Mouse (Mus musculus): ENCODE measurements at regions not wholly inside any gene's neighbourhood (a gene's known extent, or its start where the extent isn't known, plus 50 kb on each side); places are given as distances from the start of the nearest gene placed in this dataset.

- peak; percentile 56 to 85; a peak in 3 of 4 replicates for ATAC-seq (replicated peaks in 1 of 2; ENCODE audit: insufficient read depth in 1 of 2, low FRiP score in 2 of 2, low TSS enrichment in 1 of 2, low read depth in 1 of 2, poor library complexity in 2 of 2, severe bottlenecking in 2 of 2)
Observed at GRCm38 (mm10) chr3:131698070-131698750, 133.6 kb downstream of the Papss1 start.

GRCm38 (mm10) chr3:131703134-131703533, 138.6 kb downstream of the Papss1 start:
- no peak for ATAC-seq (replicated peaks in 1 of 2; ENCODE audit: insufficient read depth in 1 of 2, low FRiP score in 2 of 2, low TSS enrichment in 1 of 2, low read depth in 1 of 2, poor library complexity in 2 of 2, severe bottlenecking in 2 of 2)

GRCm38 (mm10) chr3:131713532-131713931, 149.0 kb downstream of the Papss1 start:
- no peak for ATAC-seq (replicated peaks in 1 of 2; ENCODE audit: insufficient read depth in 1 of 2, low FRiP score in 2 of 2, low TSS enrichment in 1 of 2, low read depth in 1 of 2, poor library complexity in 2 of 2, severe bottlenecking in 2 of 2)

DNA sequence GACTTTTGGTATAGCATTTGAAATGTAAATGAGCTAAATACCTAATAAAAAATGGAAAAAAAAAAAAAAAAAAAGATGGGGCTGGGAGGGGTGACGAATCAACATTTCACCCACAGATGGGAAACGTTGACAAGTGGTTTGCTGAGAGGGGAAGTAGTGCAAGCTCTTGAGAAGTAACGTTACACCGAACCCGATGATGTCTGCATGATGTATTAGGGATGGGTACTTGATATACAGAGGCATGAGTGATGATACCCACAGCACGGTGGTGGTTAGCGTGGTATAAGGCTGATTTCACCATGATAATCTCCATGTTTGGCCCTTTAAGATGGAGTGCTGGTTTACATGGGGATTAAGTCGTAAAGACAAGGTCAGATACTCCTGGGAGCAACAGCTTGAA, 154.2 kb downstream of the Papss1 start:
- ATAC-seq (replicated peaks in 1 of 2; ENCODE audit: insufficient read depth in 1 of 2, low FRiP score in 2 of 2, low TSS enrichment in 1 of 2, low read depth in 1 of 2, poor library complexity in 2 of 2, severe bottlenecking in 2 of 2): no peak

DNA sequence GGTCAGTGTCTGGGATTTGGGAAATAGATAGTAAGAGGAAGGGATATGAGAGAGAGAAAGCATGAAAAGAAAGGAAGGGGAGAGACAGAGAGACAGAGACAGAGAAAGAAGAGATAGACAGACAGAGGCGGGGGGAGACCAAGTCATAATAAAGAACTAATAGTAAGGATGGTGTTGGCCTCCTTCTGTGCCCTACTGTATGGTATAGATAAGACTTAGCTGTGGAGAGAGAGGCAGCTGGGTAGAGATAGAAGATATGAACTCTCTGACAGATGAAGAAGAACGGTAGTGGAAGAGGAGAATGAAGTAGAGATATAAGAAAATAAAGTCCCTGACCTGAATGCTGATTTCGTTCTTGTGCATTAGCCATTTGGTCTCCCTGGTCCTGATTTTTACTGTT, 164.1 kb downstream of the Papss1 start:
- no peak for ATAC-seq (replicated peaks in 1 of 2; ENCODE audit: insufficient read depth in 1 of 2, low FRiP score in 2 of 2, low TSS enrichment in 1 of 2, low read depth in 1 of 2, poor library complexity in 2 of 2, severe bottlenecking in 2 of 2)

GRCm38 (mm10) chr3:131734226-131734625, 169.7 kb downstream of the Papss1 start:
- no peak for ATAC-seq (replicated peaks in 1 of 2; ENCODE audit: insufficient read depth in 1 of 2, low FRiP score in 2 of 2, low TSS enrichment in 1 of 2, low read depth in 1 of 2, poor library complexity in 2 of 2, severe bottlenecking in 2 of 2)

- ATAC-seq (replicated peaks in 1 of 2; ENCODE audit: insufficient read depth in 1 of 2, low FRiP score in 2 of 2, low TSS enrichment in 1 of 2, low read depth in 1 of 2, poor library complexity in 2 of 2, severe bottlenecking in 2 of 2): no peak
Observed at GRCm38 (mm10) chr3:131737461-131737860, 172.9 kb downstream of the Papss1 start.

DNA sequence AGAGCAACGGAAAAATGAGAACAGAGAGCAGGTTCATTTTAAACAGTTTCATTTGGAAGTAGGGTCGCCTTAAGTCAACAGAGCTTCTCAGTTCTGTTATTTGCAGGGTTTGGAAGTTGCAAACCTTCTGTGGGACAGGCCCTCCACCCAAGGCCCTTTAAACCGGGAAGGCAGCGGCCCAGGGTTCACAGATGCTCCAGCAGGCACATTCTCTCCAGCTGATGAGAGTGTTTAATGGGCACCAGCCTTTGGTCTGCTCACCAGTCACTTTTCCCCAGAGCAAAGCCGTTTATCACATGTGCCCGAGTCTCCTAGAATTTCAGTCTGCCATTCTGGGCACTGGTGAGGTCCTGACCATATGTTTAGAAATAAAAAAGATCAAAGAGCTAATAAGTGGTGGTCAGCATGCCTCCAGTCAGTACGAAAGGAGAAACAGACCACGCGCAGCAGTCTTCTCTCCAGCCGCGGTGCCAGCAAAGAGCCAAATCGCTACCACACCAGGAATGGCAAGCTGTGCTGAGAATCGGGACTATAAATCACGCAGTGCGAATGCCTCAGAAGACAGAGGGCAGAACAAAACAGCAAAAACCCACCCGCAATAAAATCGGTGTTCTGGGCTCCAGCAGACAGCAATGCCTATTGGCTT, 173.5 kb downstream of the Papss1 start:
- no peak for ATAC-seq (replicated peaks in 1 of 2; ENCODE audit: insufficient read depth in 1 of 2, low FRiP score in 2 of 2, low TSS enrichment in 1 of 2, low read depth in 1 of 2, poor library complexity in 2 of 2, severe bottlenecking in 2 of 2)

- no peak for ATAC-seq (replicated peaks in 1 of 2; ENCODE audit: insufficient read depth in 1 of 2, low FRiP score in 2 of 2, low TSS enrichment in 1 of 2, low read depth in 1 of 2, poor library complexity in 2 of 2, severe bottlenecking in 2 of 2)
Observed at GRCm38 (mm10) chr3:131755537-131755936, 191.0 kb downstream of the Papss1 start.

GRCm38 (mm10) chr3:131756126-131756525, 191.6 kb downstream of the Papss1 start:
- ATAC-seq (replicated peaks in 1 of 2; ENCODE audit: insufficient read depth in 1 of 2, low FRiP score in 2 of 2, low TSS enrichment in 1 of 2, low read depth in 1 of 2, poor library complexity in 2 of 2, severe bottlenecking in 2 of 2): no peak

DNA sequence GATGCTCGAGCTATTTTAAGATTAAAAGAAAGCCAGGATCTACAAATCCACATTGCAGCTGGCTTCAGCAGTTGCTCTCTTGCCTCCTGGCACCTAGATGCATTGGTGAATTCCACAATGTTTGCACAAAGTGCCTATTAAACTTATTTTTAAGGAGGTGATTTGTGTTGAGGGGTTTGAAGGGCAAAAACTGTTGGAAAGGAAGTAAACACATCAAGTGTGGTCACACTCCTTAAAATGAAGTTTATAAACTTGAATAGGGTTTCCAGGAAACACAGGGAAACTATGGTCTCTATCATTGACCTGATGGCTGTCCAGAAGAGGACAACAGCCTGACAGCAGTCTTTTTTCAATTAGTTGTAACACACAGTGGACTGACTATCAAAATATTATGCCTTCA, 205.4 kb downstream of the Papss1 start:
- no peak for ATAC-seq (replicated peaks in 1 of 2; ENCODE audit: insufficient read depth in 1 of 2, low FRiP score in 2 of 2, low TSS enrichment in 1 of 2, low read depth in 1 of 2, poor library complexity in 2 of 2, severe bottlenecking in 2 of 2)

GRCm38 (mm10) chr3:131770486-131770885, 205.9 kb downstream of the Papss1 start:
- ATAC-seq (replicated peaks in 1 of 2; ENCODE audit: insufficient read depth in 1 of 2, low FRiP score in 2 of 2, low TSS enrichment in 1 of 2, low read depth in 1 of 2, poor library complexity in 2 of 2, severe bottlenecking in 2 of 2): no peak

GRCm38 (mm10) chr3:131771863-131772546, 207.4 kb downstream of the Papss1 start:
- no peak for ATAC-seq (replicated peaks in 1 of 2; ENCODE audit: insufficient read depth in 1 of 2, low FRiP score in 2 of 2, low TSS enrichment in 1 of 2, low read depth in 1 of 2, poor library complexity in 2 of 2, severe bottlenecking in 2 of 2)

- no peak for ATAC-seq (replicated peaks in 1 of 2; ENCODE audit: insufficient read depth in 1 of 2, low FRiP score in 2 of 2, low TSS enrichment in 1 of 2, low read depth in 1 of 2, poor library complexity in 2 of 2, severe bottlenecking in 2 of 2)
Observed at GRCm38 (mm10) chr3:131772593-131772992, 208.0 kb downstream of the Papss1 start.

GRCm38 (mm10) chr3:131775431-131775830, 210.9 kb downstream of the Papss1 start:
- no peak for ATAC-seq (replicated peaks in 1 of 2; ENCODE audit: insufficient read depth in 1 of 2, low FRiP score in 2 of 2, low TSS enrichment in 1 of 2, low read depth in 1 of 2, poor library complexity in 2 of 2, severe bottlenecking in 2 of 2)

- ATAC-seq (replicated peaks in 1 of 2; ENCODE audit: insufficient read depth in 1 of 2, low FRiP score in 2 of 2, low TSS enrichment in 1 of 2, low read depth in 1 of 2, poor library complexity in 2 of 2, severe bottlenecking in 2 of 2): no peak
Observed at GRCm38 (mm10) chr3:131776650-131777049, 212.1 kb downstream of the Papss1 start.

DNA sequence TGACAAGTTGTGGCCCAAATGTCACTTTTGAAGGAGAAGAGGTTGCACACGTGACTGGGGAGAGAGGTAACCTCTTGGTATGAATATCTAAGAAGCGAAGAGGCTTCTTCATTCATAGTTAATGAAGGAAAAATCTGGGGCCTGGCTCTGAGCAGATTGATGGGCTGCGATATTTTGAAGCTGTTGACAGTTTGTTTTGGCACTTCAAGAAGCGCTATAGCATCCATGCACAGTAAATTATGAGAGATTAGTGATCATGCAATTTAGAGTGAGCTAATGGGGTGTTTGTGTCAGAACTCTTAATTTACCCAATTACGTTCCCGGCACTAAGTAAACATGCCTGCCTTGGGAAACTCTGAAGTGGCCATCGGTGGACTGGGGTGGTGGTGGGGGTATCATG, 215.2 kb downstream of the Papss1 start:
- no peak for ATAC-seq (replicated peaks in 1 of 2; ENCODE audit: insufficient read depth in 1 of 2, low FRiP score in 2 of 2, low TSS enrichment in 1 of 2, low read depth in 1 of 2, poor library complexity in 2 of 2, severe bottlenecking in 2 of 2)

DNA sequence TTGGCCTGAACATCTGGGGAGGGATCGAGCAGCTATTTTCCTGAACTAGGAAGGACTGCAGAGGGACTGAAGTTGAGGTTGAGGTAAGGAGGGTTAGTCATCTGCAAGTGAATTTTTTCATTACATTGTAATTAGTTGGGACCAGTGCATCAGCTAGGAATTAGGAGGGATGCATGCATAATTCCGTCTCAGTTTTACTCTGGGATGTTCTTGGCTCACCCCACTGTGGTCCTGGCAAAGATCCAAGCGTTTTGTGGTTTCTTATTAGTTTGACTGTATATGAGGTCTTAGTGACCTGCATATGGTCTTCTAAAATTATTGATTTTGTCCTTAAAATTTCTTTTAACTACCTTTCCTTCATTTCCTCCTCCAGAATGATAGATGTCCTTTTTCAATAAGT, 221.0 kb downstream of the Papss1 start:
- no peak for ATAC-seq (replicated peaks in 1 of 2; ENCODE audit: insufficient read depth in 1 of 2, low FRiP score in 2 of 2, low TSS enrichment in 1 of 2, low read depth in 1 of 2, poor library complexity in 2 of 2, severe bottlenecking in 2 of 2)
